Mouse (Mus musculus): ENCODE results near the gene Nes. TPM values are rescaled to one million over a fixed set of nuclear protein-coding genes. Genes with fewer than 3 reads are reported as not detected.

The Nes gene
- total RNA-seq, 2 experiments from 2014 or later: 169 to 207 TPM

DNA sequence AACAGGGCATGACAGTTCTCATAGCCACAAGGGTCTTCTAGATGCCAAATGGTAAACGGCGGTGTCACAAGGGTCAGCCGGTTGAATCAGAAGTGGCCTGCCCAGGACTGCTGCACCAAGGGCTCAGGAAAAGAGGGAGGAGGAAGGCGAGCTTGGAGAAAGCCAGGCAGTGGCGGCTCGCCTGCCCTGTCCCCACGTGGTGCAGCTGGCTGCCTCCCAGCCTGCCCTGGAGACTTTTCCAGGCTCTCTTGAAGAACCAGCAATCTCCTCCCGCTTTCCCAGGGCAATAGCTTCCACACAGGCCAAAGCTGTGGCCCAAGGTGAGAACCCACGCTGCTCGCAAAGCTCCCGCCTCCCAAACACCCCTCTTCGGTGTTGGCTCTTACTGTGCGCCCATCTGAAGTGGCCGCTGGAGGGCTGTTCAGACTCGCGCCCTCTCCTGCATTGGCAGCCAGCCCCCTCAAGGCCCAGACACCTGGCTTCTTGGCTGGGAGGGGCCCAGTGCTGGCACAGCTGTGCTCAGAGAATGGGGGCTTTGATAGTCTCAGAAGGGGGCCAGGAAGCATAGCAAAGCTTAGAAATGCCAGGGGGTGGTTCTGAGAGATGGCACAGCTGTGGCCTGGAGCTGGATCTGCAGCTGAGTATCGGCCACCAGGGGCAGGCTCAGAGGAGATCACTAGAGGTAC, 31.6 kb downstream of the Nes start:
- peak in 1 of 2 experiments; percentile 27 for DNase-seq (ENCODE audit: low spot score in 2 of 2)

DNA sequence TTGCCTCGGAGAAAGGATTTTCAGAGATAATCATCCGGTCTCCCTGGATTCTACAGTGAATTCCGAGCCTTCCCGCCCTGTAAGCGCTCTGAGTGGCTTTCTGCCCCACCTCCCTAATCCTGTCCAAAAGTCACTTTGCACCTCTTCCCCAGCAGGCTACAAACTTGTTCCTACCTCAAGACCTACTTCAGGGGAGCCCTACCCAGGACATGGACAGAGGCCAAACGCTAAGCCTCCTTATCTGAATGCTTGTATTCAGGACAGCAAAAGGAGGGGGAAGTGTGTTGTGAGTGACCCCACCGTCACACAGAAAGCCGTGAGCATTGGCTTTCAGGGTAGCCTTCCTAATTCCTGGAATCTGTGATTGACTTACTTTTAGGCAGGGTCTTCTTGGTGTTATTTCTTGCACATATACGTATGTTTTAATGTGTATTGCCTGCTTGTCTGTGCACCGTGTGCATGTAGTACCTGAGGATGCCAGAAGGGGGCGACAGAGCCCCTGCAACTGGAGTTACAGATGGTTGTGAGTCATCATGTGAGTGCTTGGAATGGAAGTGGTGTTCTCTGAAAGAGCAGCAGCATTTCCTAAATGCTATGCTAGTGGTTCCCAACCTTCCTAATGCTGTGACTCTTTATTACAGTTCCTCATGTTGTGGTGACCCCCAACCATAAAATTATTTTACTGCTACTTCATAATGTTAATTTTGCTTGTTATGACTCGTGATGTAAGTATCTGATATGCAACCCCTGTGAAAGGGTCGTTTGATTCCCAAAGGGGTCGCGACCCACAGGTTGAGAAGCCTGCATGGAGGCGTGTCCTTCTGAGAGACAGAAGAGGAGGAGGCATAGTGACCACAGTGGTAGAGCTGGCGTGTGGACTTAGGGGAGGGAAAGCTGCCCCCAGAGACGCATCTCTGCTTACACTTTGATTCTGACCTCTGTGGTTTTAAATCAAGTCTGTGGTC, 35.2 kb downstream of the Nes start:
- no peak for DNase-seq (ENCODE audit: low spot score in 2 of 2)

DNA sequence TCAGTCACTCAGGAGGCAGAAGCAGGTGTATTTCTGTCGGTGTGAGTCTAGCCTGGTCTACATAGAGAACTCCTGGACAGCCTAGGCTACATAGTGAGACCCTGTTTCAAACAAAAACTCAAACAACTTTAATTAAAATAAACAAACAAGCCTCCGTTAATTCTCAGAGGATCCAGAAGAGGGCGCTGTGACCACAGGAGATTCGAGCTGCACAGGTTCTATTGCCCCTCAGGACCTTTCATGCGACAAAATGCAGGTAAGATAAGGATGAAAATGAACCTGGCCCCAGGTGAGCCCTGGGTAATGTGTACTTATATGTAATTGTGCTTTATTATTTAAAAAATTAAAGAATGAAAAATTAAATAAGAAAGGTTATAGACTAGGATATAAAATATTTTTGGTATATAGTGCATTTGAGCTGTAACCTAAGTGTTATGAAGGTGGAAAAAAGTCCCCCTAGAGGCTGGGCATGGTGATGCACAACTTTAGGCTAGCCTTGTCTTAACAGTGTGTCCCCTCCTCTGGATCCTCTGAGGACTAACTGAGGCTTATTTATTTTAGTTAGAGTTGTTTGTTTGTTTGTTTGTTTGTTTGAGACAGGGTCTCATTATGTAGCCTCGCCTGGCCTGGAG, 39.9 kb downstream of the Nes start:
- DNase-seq (ENCODE audit: low spot score in 2 of 2): no peak

DNA sequence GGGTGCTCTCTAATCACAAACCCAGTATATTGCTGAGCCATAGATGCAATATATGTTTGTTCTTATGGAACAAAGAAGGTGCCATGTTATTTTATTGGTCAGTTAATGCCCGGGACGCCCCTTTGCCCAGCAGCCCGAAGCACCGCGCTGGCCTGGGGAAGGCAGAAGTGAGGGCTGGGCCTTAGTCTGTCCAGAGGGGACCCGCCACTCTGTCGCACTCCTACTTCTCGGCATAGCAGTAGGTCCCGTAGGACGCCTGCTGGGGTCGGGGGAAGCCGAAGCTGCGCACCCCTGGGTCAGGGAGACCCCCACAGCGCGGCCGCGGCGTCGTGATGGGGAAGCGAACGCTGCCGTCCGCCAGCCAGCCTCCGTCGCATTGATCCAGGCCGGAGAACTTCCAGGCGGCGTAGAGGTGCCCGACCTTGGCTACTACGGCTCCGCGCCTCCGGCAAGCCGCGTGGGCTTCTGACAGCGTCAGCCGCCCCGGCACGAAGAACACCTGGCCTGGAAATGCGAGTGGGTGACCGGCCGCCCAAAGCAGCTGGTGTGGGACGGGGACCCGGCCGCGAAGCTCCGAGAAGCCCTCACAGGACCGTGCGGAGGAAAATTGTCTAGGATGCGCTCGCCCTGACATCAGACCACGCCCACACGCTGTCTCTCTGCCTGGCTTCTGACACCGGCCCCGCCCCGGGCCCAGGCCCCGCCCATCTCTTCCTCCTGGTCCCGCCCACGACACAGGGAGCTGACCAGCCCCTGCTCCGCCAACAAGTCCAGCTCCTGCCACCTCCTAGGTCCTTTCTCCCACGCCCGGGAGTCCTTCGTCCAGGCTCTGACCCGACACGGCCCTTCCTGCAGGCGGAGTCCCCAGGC, 51.7 kb downstream of the Nes start:
- peak; percentile 56 to 81 for DNase-seq (ENCODE audit: low spot score in 2 of 2)

DNA sequence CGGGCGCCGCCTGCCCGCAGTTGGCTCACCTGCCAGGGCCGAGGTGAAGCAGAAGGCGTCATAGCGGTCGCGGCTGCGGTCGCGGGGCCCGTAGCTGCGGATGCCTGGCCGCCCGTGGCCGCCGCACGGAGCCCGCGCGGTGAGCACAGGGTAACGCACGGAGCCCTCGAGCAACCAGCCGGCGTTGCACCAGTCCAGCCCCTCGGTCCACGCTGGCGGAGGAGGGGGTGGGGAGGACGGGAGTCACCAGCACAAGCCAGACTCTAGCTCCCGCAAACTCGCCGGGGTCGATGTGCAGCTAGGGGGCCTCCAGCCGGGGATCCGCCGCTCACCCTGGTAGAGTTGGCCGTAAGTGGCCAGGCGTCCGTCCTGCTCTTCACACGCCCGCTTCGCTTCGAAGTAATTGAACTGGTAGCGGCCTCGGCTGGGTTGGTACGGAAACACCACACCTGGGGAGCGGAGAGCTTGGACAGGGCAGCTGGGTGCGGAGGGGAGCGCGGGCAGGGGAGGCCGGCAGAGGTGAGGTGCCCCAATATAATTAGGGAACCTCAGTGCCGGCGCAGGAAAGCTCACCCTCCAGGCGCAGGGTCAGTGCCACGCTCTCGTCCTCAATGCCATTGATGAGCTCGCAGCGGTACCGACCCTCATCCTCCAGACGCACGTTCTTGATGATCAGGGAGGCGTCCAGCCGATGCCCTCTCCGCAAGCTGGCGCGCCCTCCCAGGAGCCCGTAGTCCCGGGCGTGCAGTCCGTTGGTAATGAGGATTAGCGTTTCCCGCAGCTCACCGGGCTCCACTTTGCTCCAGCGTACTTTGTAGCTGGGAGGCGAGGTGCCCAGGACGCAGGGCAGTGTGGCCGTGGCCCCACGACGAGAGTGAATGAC, 52.6 kb downstream of the Nes start:
- peak in 1 of 2 experiments; percentile 24 for DNase-seq (ENCODE audit: low spot score in 2 of 2)

DNA sequence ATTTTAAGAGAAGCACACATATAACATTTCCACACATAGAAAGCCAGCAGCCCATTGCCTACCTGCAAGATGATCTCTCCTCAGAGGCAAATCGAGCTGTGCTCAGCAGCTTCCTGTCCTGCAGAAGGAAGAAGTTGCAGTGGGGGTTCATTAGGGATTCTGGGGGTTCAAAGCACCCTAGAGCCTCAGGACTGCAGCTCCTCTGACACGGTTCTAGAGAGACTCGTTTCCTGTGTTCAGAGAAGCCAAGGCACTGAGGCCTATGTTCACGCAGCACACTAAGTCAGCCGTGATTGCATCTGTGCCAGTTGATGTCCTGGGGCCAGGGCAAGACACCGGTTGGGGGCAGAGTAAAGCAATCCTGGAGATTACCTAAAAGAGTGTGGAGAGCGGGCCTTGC, 55.9 kb downstream of the Nes start:
- no peak for DNase-seq (ENCODE audit: low spot score in 2 of 2)

DNA sequence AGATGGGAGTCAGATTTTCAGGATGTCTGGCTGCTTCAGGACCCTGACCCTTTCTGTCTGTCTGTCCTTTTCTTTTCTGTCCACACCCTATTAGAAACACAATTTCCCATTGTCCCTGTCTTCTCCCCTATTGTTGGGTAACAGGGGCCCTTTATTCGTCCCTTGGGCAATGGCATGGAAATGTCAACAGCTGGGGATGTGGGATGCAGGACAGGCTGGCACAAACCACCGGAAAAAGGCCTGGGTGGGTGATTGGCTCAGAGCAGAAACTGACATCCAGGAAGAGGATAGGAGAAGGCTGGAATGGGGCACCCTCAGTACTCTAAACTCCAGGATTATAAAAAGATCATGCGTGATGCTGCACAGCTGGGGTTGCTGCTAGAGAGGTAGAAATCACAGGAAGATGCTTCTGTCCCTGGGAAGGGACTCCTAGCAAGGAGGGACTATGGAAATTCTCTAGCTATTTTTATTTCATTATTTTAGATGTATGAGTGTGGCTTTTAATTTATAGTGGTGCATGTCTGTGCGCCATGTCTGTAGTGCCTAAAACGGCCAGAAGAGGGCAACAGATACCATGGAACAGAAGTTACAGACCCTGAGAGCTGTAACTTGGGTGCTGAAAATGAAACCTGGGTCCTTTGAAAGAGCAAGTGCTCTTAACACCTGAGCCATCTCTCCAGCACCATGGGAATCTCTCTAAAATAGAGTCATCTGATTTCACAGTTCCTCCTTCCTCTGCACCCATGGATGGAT, 56.7 kb downstream of the Nes start, which contains the start of gene Hapln2:
Gene Hapln2, minus strand, starts transcription at position 150 of the 753 bp plus-strand sequence.
- DNase-seq (ENCODE audit: low spot score in 2 of 2): no peak

Other genes starting within 250 kb of the Nes start
- under 1 TPM; 0.39 TPM for gene Lrrc71, start 222.5 kb upstream of the Nes start, total RNA-seq (2021)
- gene Ntrk1, start 175.9 kb upstream of the Nes start, total RNA-seq (2021): under 1 TPM; 0.10 to 0.13 TPM
- under 1 TPM; 0.15 to 0.18 TPM for gene Insrr, start 174.1 kb upstream of the Nes start, total RNA-seq (2021)
- 10 to 100 TPM; 20.8 to 26.2 TPM for gene Pear1, start 146.8 kb upstream of the Nes start, total RNA-seq (2021)
- under 1 TPM in 1 of 2 experiments, not detected in 1; 0.16 TPM for gene Sh2d2a, start 124.3 kb upstream of the Nes start, total RNA-seq (2021)
- 10 to 100 TPM; 56.7 to 58.3 TPM for gene Prcc, start 85.5 kb upstream of the Nes start, total RNA-seq (2021)
- 100 to 1,000 TPM; 179 to 182 TPM for gene Hdgf, start 64.8 kb upstream of the Nes start, total RNA-seq (2021)
- 10 to 100 TPM; 55.0 to 57.0 TPM for gene Mrpl24, start 51.6 kb upstream of the Nes start, total RNA-seq (2021)
- gene Isg20l2, start 40.8 kb upstream of the Nes start, total RNA-seq (2021): 10 to 100 TPM; 20.2 to 20.6 TPM
- gene Rrnad1, start 40.4 kb upstream of the Nes start, total RNA-seq (2021): 1 to 10 TPM; 7.4 to 8.7 TPM
- gene Crabp2, start 22.4 kb upstream of the Nes start, total RNA-seq (2021): 1 to 10 TPM; 1.3 to 2.2 TPM
- gene Bcan, start 29.2 kb downstream of the Nes start, total RNA-seq (2021): under 1 TPM in 1 of 2 experiments, not detected in 1; 0.12 TPM
- gene Hapln2, start 56.5 kb downstream of the Nes start, total RNA-seq (2021): under 1 TPM in 1 of 2 experiments, not detected in 1; 0.21 TPM
- gene Gpatch4, start 72.0 kb downstream of the Nes start, total RNA-seq (2021): 10 to 100 TPM; 11.4 to 11.8 TPM
- 10 to 100 TPM; 64.9 to 73.1 TPM for gene Naxe, start 87.4 kb downstream of the Nes start, total RNA-seq (2021)
- gene Ttc24, start 107.2 kb downstream of the Nes start, total RNA-seq (2021): not detected
- gene Iqgap3, start 110.9 kb downstream of the Nes start, total RNA-seq (2021): 10 to 100 TPM; 14.8 to 16.8 TPM
- gene Mef2d, start 171.3 kb downstream of the Nes start, total RNA-seq (2021): 100 to 1,000 TPM; 160 to 174 TPM

Measured in gastrocnemius, postnatal 4 days (tissue).